Mouse (Mus musculus): ENCODE data around the gene Ccdc97.
A peak's percentile ranks its signal among the peaks of the same experiment; 100 is the strongest.

DNA sequence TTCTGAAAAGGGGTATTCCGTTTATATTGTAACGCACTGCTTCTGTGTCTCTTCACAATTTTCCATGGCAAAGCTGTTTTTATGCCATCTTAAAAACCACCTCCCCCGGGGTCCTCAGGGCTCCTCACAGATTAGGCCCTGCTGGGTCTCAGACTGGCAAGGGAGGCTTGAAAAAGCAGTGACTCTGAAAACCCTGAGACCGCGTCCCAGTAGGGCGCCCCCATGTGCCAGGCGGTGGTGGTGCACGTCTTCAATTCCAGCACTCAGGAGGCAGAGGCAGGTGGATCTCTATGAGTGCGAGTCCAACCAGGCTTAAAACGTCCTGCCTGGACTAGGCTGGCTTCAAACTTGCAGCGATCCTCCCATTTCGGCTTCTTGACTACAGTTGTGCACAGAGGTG, 18.2 kb downstream of the Ccdc97 start:
- TF ChIP-seq POLR2A (IDR thresholded peaks at IDR 0.05; ENCODE audit: low read depth, low read length) (no peak), CTCF (conservative IDR thresholded peaks at IDR 0.05; ENCODE audit: insufficient read depth, insufficient read length, low read depth, low read length) (peak; percentile 35; the same call in 1 of the 2 replicates)
